Mouse (Mus musculus) stomach, embryonic 15.5 days (tissue): Measurements from ENCODE around the gene Mgst2. TPM values are rescaled to one million over a fixed set of nuclear protein-coding genes. Genes with fewer than 3 reads are reported as not detected.
A peak's percentile ranks its signal among the peaks of the same experiment; 100 is the strongest.

Experiments used
- ATAC-seq: fragments of 200-750 bp; cut with Nextera tagmentation; 2 replicates; pipeline ENCODE4 v1.8.0; 2017; ENCODE audit warnings: low read depth, moderate number of reproducible peaks, moderate TSS enrichment; ENCODE audit not compliant: insufficient read depth, low FRiP score
- H3K27ac ChIP-seq: fragments of 300-500 bp; sonication (generic); 2 replicates; pipeline ENCODE4 v1.5.1; 2015; ENCODE audit warnings: mild to moderate bottlenecking, inconsistent platforms
- H3K27me3 ChIP-seq: fragments of 300-500 bp; sonication (generic); replicated peaks from 2 replicates; pipeline ENCODE4 v1.6.1; 2015; ENCODE audit warnings: inconsistent platforms
- H3K36me3 ChIP-seq: fragments of 300-500 bp; sonication (generic); 2 replicates; pipeline ENCODE4 v1.6.1; 2015; ENCODE audit warnings: inconsistent platforms
- H3K4me1 ChIP-seq: fragments of 300-500 bp; sonication (generic); 2 replicates; pipeline ENCODE4 v1.6.1; 2015; ENCODE audit warnings: inconsistent platforms
- H3K4me2 ChIP-seq: fragments of 300-500 bp; sonication (generic); 2 replicates; pipeline ENCODE4 v1.6.1; 2015; ENCODE audit warnings: mild to moderate bottlenecking, inconsistent platforms
- H3K4me3 ChIP-seq: fragments of 300-500 bp; sonication (generic); replicated peaks from 2 replicates; pipeline ENCODE4 v1.5.1; 2015; ENCODE audit warnings: inconsistent platforms
- H3K9ac ChIP-seq: fragments of 300-500 bp; sonication (generic); 2 replicates; pipeline ENCODE4 v1.6.1; 2015; ENCODE audit warnings: inconsistent platforms
- H3K9me3 ChIP-seq: fragments of 300-500 bp; sonication (generic); 2 replicates; pipeline ENCODE4 v1.6.1; 2016; ENCODE audit warnings: inconsistent platforms
- WGBS: fragments of 180-500 bp; shearing (Covaris S2); methylation state at CpG from one replicate; pipeline ENCODE4 v1.1.7; 2015; 5-methylcytosine and 5-hydroxymethylcytosine counted together
- polyA plus RNA-seq: library from polyadenylated mRNA; unstranded; fragments of >200 nt; fragmentation: Nextera tagmentation; extraction: Ambion mirVana; gene quantifications from 2 replicates; pipeline ENCODE4 v1.2.1, GENCODE M21; 2015

Gene Mgst2
- polyA plus RNA-seq, 1 experiment from 2014 or later: 30.9 TPM

GRCm38 (mm10) chr3:51637326-51637725, 22.8 kb upstream of the Mgst2 start:
- 89% methylated on average over 6 of the region's 6 CpGs for WGBS
- no peak overlapping the region for H3K4me2 ChIP-seq
- H3K9ac ChIP-seq: no peak overlapping the region
- no peaks in the 10 kb centered on the region for H3K4me1 ChIP-seq
- ATAC-seq: no peak
- H3K9me3 ChIP-seq: no peaks in the 10 kb centered on the region
- no peak overlapping the region for H3K27ac ChIP-seq
- no peaks in the 10 kb centered on the region for H3K27me3 ChIP-seq
- H3K36me3 ChIP-seq: no peaks in the 10 kb centered on the region
- no peak overlapping the region for H3K4me3 ChIP-seq

DNA sequence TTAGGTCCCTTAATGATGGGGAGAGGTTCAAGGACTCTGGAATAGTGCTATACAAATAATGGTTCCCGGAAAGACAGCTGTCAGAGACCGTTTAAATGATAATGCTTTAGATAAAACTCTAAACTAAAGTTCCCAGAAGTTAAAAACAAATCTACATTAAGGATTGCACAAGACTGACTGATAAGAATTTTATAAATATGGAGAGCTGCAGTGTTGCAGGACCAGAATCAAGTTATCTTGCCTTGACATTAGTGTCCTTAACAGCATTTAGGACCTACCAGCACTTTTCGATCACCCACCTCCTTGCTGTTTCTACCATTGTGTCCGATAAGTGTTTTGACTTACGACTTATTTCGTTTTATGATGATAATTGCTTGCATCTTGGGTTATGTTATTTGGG, 21.9 kb upstream of the Mgst2 start:
- no peak overlapping the region for H3K4me3 ChIP-seq
- 88% methylated on average over 6 of the region's 6 CpGs for WGBS
- no peaks in the 10 kb centered on the region for H3K27me3 ChIP-seq
- H3K9ac ChIP-seq: no peak overlapping the region
- no peaks in the 10 kb centered on the region for H3K36me3 ChIP-seq
- no peak overlapping the region for H3K4me2 ChIP-seq
- ATAC-seq: no peak
- no peaks in the 10 kb centered on the region for H3K9me3 ChIP-seq
- no peak overlapping the region for H3K27ac ChIP-seq
- H3K4me1 ChIP-seq: no peaks in the 10 kb centered on the region

GRCm38 (mm10) chr3:51645484-51645883, 14.7 kb upstream of the Mgst2 start:
- WGBS: 82% methylated on average over 6 of the region's 6 CpGs
- H3K4me2 ChIP-seq: no peak overlapping the region
- no peak overlapping the region for H3K9ac ChIP-seq

GRCm38 (mm10) chr3:51646301-51646700, 13.9 kb upstream of the Mgst2 start:
- 54% methylated on average over 10 of the region's 10 CpGs for WGBS
- no peak for ATAC-seq
- Histone ChIP-seq H3K4me3 (no peak overlapping the region), H3K4me1 (peaks cover 5% of the 10 kb centered on the region; the same call in 1 of the 2 replicates), H3K4me2 (no peak overlapping the region), H3K36me3 (no peaks in the 10 kb centered on the region), H3K9ac (no peak overlapping the region), H3K27me3 (no peaks in the 10 kb centered on the region), H3K27ac (no peak overlapping the region), H3K9me3 (no peaks in the 10 kb centered on the region)

More at GRCm38 (mm10) chr3:51645484-51645883, 14.7 kb upstream of the Mgst2 start:
- Histone ChIP-seq H3K9me3 (no peaks in the 10 kb centered on the region), H3K27ac (no peak overlapping the region), H3K4me1 (peaks cover 5% of the 10 kb centered on the region; the same call in 1 of the 2 replicates), H3K4me3 (no peak overlapping the region), H3K36me3 (no peaks in the 10 kb centered on the region), H3K27me3 (no peaks in the 10 kb centered on the region)
- no peak for ATAC-seq

DNA sequence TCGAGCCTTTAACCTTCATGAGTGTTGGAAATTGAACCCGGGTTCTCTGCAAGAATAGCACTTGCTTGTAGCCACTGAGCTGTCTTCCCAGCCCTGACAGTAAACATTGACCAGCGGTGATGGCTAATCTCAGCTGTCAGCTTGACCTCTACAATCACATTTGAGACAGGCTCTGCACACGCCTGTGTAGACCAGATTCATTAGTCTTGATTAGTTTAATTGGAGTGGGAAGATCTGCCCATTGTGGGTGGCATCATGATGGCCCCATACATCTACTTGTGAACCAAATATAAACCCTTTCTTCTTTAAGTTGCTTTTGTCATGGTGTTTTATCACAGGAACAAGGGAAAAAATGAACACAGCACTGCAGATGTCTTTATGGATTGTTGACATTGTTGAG, 12.8 kb upstream of the Mgst2 start:
- Histone ChIP-seq H3K27me3 (no peaks in the 10 kb centered on the region), H3K4me3 (no peak overlapping the region), H3K4me1 (peaks cover 6% of the 10 kb centered on the region), H3K27ac (no peak overlapping the region), H3K9ac (no peak overlapping the region), H3K4me2 (no peak overlapping the region), H3K9me3 (no peaks in the 10 kb centered on the region), H3K36me3 (no peaks in the 10 kb centered on the region)
- 67% methylated on average over 4 of the region's 4 CpGs for WGBS
- no peak for ATAC-seq

DNA sequence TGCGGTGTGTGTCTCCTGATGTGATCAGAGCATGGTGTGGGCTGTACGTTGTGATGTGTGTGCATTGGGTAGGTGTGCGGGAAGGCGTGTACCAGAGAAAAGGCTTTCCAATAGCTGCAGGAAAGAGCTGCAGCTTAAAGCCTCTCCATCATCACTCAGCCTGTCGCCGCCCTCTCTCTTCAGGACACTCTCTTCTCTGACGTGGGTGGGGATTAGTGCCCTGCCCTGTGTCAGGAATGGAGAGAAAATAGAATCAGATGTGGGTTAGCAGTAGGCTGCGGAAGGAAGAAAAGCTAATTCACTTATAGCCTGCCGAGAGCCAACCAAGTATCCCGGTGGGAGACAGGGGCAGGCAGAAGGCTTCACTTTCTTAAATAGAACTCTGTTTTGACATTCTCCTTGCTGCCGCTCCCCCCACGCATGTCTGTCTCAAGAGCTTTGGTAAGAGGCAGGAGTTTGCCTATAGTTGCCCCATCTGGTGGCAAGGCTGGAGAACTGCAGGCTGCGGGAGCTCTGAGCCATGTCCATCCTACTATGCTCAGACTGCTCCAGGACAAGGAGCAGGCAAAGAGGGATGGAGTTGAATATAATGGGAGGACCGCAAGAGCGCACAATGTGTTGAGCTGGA, 12.0 kb upstream of the Mgst2 start:
- no peaks in the 10 kb centered on the region for H3K27me3 ChIP-seq
- no peak overlapping the region; the same call in 1 of the 2 replicates for H3K4me3 ChIP-seq
- H3K4me2 ChIP-seq: peak overlapping the region; percentile 47
- ATAC-seq: peak; percentile 41; the same call in 1 of the 2 replicates
- H3K36me3 ChIP-seq: no peaks in the 10 kb centered on the region
- no peak overlapping the region for H3K27ac ChIP-seq
- H3K9me3 ChIP-seq: no peaks in the 10 kb centered on the region
- H3K4me1 ChIP-seq: peaks cover 13% of the 10 kb centered on the region
- no peak overlapping the region for H3K9ac ChIP-seq
- WGBS: 34% methylated on average over 15 of the region's 15 CpGs

DNA sequence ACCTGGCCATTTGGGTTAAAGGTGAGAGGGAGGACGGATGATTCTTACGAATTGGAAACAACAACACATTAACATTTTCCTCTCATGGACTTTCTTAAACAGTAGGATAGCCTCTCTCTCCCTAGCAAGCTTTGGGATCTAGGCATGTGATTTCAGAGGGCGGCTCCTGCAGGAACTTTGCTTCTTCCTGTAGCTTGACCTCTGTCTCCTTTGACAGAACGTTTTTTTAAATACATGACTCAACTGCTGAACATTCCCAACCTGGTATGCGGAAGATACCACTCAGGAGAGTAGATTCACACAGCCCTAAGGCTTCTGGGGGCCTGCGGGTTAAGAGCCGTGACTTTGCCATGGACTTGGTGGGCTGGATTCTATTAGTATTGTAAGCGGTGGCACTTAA, 10.7 kb upstream of the Mgst2 start:
- ATAC-seq: no peak

GRCm38 (mm10) chr3:51649986-51650385, 10.2 kb upstream of the Mgst2 start:
- Histone ChIP-seq H3K9me3 (no peaks in the 10 kb centered on the region), H3K4me2 (no peak overlapping the region), H3K4me1 (peaks cover 13% of the 10 kb centered on the region), H3K27me3 (no peaks in the 10 kb centered on the region), H3K4me3 (no peak overlapping the region), H3K9ac (no peak overlapping the region), H3K27ac (no peak overlapping the region), H3K36me3 (no peaks in the 10 kb centered on the region)
- ATAC-seq: no peak
- WGBS: 74% methylated on average over 8 of the region's 8 CpGs

More for the DNA sequence above, 10.7 kb upstream of the Mgst2 start:
- no peak overlapping the region for H3K27ac ChIP-seq
- H3K9ac ChIP-seq: no peak overlapping the region
- H3K4me3 ChIP-seq: no peak overlapping the region
- 70% methylated on average over 8 of the region's 8 CpGs for WGBS
- H3K36me3 ChIP-seq: no peaks in the 10 kb centered on the region
- H3K27me3 ChIP-seq: no peaks in the 10 kb centered on the region
- H3K4me1 ChIP-seq: peaks cover 13% of the 10 kb centered on the region
- H3K9me3 ChIP-seq: no peaks in the 10 kb centered on the region
- no peak overlapping the region for H3K4me2 ChIP-seq

DNA sequence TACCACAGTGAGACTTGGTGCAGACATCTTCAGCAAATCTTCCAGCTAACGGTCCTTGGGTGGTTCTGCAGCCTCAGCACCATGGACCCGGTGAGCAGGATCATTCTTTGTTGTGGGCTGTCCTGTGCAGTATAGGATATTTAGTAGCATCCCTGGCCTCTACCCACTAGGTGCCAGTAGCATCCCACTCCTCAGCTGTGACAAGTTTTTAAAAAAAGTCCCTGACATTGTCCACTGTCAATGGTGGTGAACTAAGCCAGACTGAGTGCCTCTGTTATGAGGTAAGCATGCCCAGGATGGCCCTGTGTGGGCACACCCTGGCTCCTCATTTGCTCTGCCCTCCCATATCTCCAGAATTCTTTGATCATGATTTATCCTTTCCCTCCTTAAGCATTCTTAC, 9.0 kb upstream of the Mgst2 start:
- no peak overlapping the region for H3K9ac ChIP-seq
- no peak overlapping the region for H3K27ac ChIP-seq
- 77% methylated on average over 2 of the region's 2 CpGs for WGBS
- no peak overlapping the region for H3K4me2 ChIP-seq
- no peak for ATAC-seq
- no peaks in the 10 kb centered on the region for H3K36me3 ChIP-seq
- H3K27me3 ChIP-seq: no peaks in the 10 kb centered on the region
- H3K4me3 ChIP-seq: no peak overlapping the region
- no peaks in the 10 kb centered on the region for H3K9me3 ChIP-seq
- peaks cover 13% of the 10 kb centered on the region for H3K4me1 ChIP-seq

DNA sequence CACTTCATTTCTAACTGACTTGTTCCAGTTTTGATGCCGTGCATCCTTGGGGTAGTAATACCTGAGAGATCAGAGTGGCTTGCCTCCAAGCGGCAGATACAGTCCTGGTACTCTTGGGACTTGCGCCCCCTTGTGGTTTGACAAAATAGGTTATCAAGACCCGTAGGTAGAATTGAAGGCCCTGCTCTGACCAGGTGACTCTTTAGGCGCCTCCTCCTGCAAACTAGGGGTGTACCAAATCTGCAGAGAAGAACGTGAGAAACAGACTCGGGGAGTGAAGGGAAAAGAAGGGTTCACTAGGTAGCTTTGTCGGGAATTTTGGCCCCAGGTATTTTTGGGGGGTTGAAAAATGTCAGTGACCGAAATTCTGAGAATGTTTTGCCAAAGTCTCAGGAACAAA, 7.9 kb upstream of the Mgst2 start:
- H3K27me3 ChIP-seq: no peaks in the 10 kb centered on the region
- H3K4me1 ChIP-seq: peaks cover 13% of the 10 kb centered on the region
- H3K9me3 ChIP-seq: no peaks in the 10 kb centered on the region
- WGBS: 6% methylated on average over 9 of the region's 9 CpGs
- H3K4me2 ChIP-seq: peak overlapping the region; percentile 47
- H3K9ac ChIP-seq: no peak overlapping the region
- ATAC-seq: peak; percentile 67
- H3K4me3 ChIP-seq: peak overlapping the region; percentile 5
- no peaks in the 10 kb centered on the region for H3K36me3 ChIP-seq
- H3K27ac ChIP-seq: peak overlapping the region; percentile 59; the same call in 1 of the 2 replicates

DNA sequence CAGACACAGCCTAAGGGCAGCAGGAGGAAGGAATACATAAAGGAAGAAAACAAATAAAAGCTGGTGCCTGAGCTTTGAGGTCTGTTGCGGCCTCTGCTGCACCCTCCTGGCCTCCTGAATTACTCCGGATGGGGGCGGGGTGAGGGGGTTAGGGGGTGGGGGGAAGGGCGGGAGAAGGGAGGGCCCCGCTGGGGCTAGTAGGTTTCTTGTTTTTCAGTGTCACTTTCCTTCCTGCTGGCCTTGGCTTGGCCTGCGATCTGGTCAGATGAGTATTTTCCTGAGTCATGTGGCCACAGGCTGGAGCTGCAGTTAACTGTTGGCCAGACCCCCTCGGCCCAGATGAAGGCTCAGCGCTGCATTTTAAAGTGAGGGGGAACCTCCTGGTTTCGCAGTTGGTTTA, 7.5 kb upstream of the Mgst2 start:
- Histone ChIP-seq H3K27ac (peak overlapping the region; percentile 59; the same call in 1 of the 2 replicates), H3K4me1 (peaks cover 13% of the 10 kb centered on the region), H3K9me3 (no peaks in the 10 kb centered on the region), H3K9ac (no peak overlapping the region), H3K27me3 (no peaks in the 10 kb centered on the region), H3K4me2 (peak overlapping the region; percentile 47), H3K36me3 (no peaks in the 10 kb centered on the region), H3K4me3 (peak overlapping the region; percentile 5)
- peak; percentile 57 for ATAC-seq
- whole genome bisulfite sequencing: 5% methylated on average over 7 of the region's 9 CpGs

DNA sequence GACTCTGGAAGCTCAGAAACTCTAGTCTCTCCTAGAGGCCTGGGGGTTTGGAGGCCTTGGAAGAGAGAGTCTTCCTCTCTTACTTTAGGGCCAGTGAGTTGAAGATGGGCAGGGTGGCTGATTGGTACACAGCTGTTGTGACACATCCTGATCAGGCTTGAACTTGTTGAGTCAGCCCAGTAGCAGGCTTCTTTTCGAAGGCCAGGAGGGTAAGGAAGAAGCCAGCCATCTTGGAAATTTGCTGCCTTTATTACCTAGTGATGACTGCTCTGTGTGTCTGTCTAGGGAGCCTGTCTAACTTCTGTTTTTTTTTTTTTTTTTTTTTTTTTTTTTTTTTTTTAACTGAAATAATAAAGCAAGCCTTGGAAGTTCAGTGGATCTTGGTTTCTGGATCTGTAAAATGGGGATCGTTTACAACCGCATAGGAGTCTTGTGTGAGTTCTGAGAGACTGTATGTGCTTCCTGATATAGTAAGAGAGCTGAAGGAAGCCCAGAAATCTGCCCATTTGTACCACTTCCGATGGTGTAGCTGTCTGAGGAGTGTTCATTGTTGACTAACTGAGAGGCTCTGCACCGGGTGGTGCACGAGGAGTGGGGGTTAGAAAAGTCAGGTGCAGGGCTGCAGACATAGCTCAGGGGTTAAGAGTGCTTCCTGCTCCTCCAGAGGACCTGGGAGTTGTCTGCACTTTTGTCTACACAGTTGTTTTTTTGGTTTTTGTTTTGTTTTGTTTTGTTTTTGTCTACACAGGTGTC, 5.7 kb upstream of the Mgst2 start:
- no peak overlapping the region for H3K4me3 ChIP-seq
- H3K4me2 ChIP-seq: no peak overlapping the region
- no peak overlapping the region for H3K9ac ChIP-seq
- H3K27me3 ChIP-seq: no peaks in the 10 kb centered on the region
- ATAC-seq: no peak
- H3K36me3 ChIP-seq: no peaks in the 10 kb centered on the region
- no peak overlapping the region for H3K27ac ChIP-seq
- no peaks in the 10 kb centered on the region for H3K9me3 ChIP-seq
- 66% methylated on average over 6 of the region's 6 CpGs for whole genome bisulfite sequencing
- peaks cover 8% of the 10 kb centered on the region; the same call in 1 of the 2 replicates for H3K4me1 ChIP-seq
